Mouse (Mus musculus) lung, postnatal 0 days (tissue): Measurements from ENCODE around the gene Gm10217. TPM values are rescaled to one million over a fixed set of nuclear protein-coding genes. Genes with fewer than 3 reads are reported as not detected.

Experiments used
- ATAC-seq: fragments of 200-750 bp; cut with Nextera tagmentation; 2 replicates; pipeline ENCODE4 v1.8.0; 2017; ENCODE audit warnings: moderate library complexity
- DNase-seq: peaks from one replicate; pipeline ENCODE4 v3.0.0-alpha.2; 2016; ENCODE audit warnings: low spot score
- H3K27ac ChIP-seq: fragments of 300-500 bp; sonication (generic); 2 replicates; pipeline ENCODE4 v1.5.1; 2014; ENCODE audit warnings: antibody characterized with exemption, mild to moderate bottlenecking, low read length, mixed read lengths
- H3K27me3 ChIP-seq: fragments of 300-500 bp; sonication (generic); replicated peaks from 2 replicates; pipeline ENCODE4 v1.6.1; 2014; ENCODE audit warnings: low read length, mixed read lengths; ENCODE audit not compliant: insufficient read depth
- H3K36me3 ChIP-seq: fragments of 300-500 bp; sonication (generic); 2 replicates; pipeline ENCODE4 v1.6.1; 2014; ENCODE audit warnings: low read length, mixed read lengths; ENCODE audit not compliant: insufficient read depth
- H3K4me1 ChIP-seq: fragments of 300-500 bp; sonication (generic); 2 replicates; pipeline ENCODE4 v1.6.1; 2014; ENCODE audit warnings: antibody characterized with exemption, low read depth, low read length, mixed read lengths; ENCODE audit not compliant: insufficient read depth
- H3K4me2 ChIP-seq: fragments of 300-500 bp; sonication (generic); replicated peaks from 2 replicates; pipeline ENCODE4 v1.6.1; 2014; ENCODE audit warnings: low read depth, mild to moderate bottlenecking, low read length, moderate library complexity, mixed read lengths
- H3K4me3 ChIP-seq: fragments of 300-500 bp; sonication (generic); 2 replicates; pipeline ENCODE4 v1.5.1; 2014; ENCODE audit warnings: low read depth, low read length
- H3K9ac ChIP-seq: fragments of 300-500 bp; sonication (generic); replicated peaks from 2 replicates; pipeline ENCODE4 v1.6.1; 2014; ENCODE audit warnings: low read depth, mild to moderate bottlenecking
- H3K9me3 ChIP-seq: fragments of 300-500 bp; sonication (generic); 2 replicates; pipeline ENCODE4 v1.6.1; 2016; ENCODE audit warnings: low read length, mixed read lengths
- CTCF ChIP-seq: IDR thresholded peaks from 2 replicates; pipeline ENCODE4 v1.5.1; 2016; ENCODE audit warnings: antibody characterized with exemption, mild to moderate bottlenecking
- EP300 ChIP-seq: IDR thresholded peaks from 2 replicates; pipeline ENCODE4 v1.6.1; 2016; ENCODE audit warnings: antibody characterized with exemption, mild to moderate bottlenecking, control low read depth
- WGBS: fragments of 180-500 bp; shearing (Covaris S2); extraction: QIAGEN DNeasy Blood & Tissue Kit; methylation state at CpG from one replicate; pipeline ENCODE4 v1.1.7; 2014; 5-methylcytosine and 5-hydroxymethylcytosine counted together
- polyA plus RNA-seq: library from polyadenylated mRNA; unstranded; fragments of >200 nt; fragmentation: Nextera tagmentation; extraction: Ambion mirVana; gene quantifications from 2 replicates; pipeline ENCODE4 v1.2.1, GENCODE M21; 2015

Gm10217 gene
- not detected in 2 replicates for polyA plus RNA-seq

DNA sequence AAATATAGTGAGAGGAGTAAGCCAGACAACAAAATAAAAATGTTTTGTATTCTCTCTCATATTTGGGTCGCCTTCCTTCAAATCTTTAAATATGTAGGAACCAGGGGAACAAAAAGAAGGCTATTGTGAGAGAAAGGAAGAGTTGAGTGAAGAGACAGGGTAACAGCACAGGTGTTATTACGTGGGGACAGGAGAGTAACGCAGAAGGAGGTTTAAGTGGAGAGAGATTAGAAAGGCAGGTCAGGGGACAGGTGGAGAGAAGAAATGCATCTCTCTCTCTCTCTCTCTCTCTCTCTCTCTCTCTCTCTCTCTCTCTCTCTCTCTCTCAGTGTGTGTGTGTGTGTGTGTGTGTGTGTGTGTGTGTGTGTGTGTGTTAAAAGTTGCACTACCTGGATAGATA, at the start of gene Gm10217:
TSS of gene Gm10217 (plus strand) at position 301 of the 400 bp plus-strand sequence.
- DNase-seq (no peak), ATAC-seq (no peak)
- Histone ChIP-seq H3K27me3 (no peaks in the 10 kb centered on the region), H3K36me3 (no peaks in the 10 kb centered on the region), H3K4me1 (no peaks in the 10 kb centered on the region), H3K4me3 (no peak within 1 kb of the TSS), H3K27ac (no peak within 1 kb of the TSS), H3K9ac (no peak within 1 kb of the TSS), H3K4me2 (no peak within 1 kb of the TSS), H3K9me3 (no peaks in the 10 kb centered on the region)
- WGBS, result 82% methylated on average over 3 of the region's 3 CpGs
- TF ChIP-seq EP300, result no peak
- no peak for TF ChIP-seq CTCF

DNA sequence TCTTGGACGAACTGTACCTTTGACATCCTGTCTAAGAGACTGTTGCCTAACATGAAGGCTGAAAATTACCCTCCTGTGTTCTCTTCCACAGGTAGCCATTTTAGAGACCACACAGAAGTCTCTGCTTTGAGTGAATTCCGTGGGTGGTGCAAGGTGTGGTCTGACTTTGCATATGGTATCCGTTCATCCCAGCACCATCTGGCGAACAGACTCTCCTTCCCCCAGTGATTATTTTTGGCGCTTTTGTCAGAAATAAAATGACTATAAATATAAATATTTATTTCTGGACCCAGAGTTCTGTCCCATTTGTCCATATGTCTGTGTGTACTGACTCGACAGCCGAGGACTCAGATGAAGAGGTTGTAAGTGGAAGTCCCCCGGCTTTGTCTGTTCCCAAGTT, 39.3 kb upstream of the Gm10217 start:
- Histone ChIP-seq H3K4me3 (no peak overlapping the region), H3K36me3 (no peaks in the 10 kb centered on the region), H3K4me1 (no peaks in the 10 kb centered on the region), H3K9me3 (no peaks in the 10 kb centered on the region), H3K27ac (no peak overlapping the region), H3K4me2 (no peak overlapping the region), H3K27me3 (no peaks in the 10 kb centered on the region), H3K9ac (no peak overlapping the region)
- no peak for DNase-seq
- ATAC-seq, result no peak
- no peak for TF ChIP-seq EP300
- no peak for TF ChIP-seq CTCF
- 70% methylated on average over 8 of the region's 8 CpGs for WGBS

DNA sequence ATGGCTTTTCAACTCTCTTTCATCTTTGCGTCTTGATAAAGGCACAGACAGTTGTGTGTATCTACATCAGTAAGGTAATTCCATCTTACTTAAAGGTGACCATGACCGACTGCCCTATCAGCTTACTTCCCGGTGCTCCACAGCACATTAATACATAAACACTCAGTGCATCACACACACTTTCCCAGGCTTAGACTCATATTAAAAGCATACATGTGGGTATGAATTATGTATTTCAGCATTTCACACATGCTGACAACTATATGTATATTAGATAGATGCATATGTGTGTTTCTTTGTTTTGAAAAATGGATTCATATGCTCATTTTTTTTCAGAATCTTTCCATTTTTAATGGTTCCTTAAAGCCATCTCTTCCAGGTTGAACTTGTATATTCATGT, 23.8 kb upstream of the Gm10217 start:
- H3K9me3 ChIP-seq, result no peaks in the 10 kb centered on the region
- no peak overlapping the region for H3K27ac ChIP-seq
- no peak overlapping the region for H3K9ac ChIP-seq
- no peak for TF ChIP-seq CTCF
- no peak for TF ChIP-seq EP300
- H3K4me1 ChIP-seq, result no peaks in the 10 kb centered on the region
- no peak overlapping the region for H3K4me3 ChIP-seq
- no peaks in the 10 kb centered on the region for H3K27me3 ChIP-seq
- WGBS, result 73% methylated on average over 3 of the region's 3 CpGs
- DNase-seq (no peak), ATAC-seq (no peak)
- H3K4me2 ChIP-seq, result no peak overlapping the region
- no peaks in the 10 kb centered on the region for H3K36me3 ChIP-seq

DNA sequence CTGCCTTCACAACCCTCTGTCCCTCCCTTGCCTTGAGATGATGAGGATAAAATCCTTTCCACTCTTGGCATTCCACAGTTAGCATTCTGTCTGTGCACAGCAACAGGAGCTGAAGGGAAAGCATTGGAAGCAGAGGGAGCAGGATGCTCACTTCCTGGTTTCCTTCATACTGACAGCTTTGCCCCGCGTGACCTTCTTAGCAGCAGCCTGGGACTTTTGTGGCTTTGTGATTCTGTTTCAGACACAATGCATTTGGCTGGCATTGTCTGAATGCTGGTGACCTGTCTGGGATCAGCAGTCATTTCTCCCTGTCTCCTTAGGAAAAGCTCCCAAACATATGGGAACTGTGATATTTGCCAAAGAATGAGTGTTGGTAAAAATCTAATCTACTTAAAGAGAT, 4.8 kb upstream of the Gm10217 start:
- Histone ChIP-seq H3K27me3 (no peaks in the 10 kb centered on the region), H3K36me3 (no peaks in the 10 kb centered on the region), H3K4me2 (no peak overlapping the region), H3K9me3 (no peaks in the 10 kb centered on the region), H3K9ac (no peak overlapping the region), H3K27ac (no peak overlapping the region), H3K4me3 (no peak overlapping the region), H3K4me1 (no peaks in the 10 kb centered on the region)
- ATAC-seq, result no peak
- TF ChIP-seq CTCF, result no peak
- no peak for TF ChIP-seq EP300
- WGBS, result 19% methylated on average over 2 of the region's 2 CpGs
- DNase-seq, result no peak

DNA sequence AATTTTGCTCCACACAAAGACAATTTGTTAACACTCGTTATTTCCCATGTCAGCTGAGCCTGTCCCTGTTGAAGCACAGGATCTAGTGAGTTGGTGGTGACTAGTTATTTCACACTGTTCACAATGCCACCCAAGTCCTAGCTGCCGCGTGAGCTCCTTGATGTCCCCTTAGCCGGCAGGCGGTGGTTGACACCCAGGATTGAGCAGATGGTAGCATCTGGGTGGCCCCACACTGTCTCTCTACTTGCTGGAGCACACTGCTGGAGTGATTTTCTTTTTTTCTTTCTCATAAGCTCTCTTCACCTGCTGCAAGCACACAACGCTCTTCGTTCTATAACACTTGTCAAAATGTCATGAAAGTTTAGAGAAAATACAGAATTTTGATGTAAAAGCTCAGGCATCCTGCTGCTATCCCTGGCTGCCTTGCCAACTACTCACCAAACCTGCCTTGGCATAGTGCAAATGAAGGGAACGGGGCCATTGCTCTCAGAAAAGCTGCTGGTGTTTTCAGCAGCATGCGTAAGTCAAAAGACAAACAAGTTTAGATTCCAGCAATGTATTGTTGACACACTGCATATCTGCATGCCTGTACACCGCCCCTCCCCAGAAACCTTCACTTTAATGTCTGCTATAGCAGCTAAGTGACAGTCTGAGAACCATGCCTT, 3.4 kb upstream of the Gm10217 start:
- DNase-seq, result no peak
- Histone ChIP-seq H3K4me1 (no peaks in the 10 kb centered on the region), H3K4me2 (no peak overlapping the region), H3K27ac (no peak overlapping the region), H3K9ac (no peak overlapping the region), H3K9me3 (no peaks in the 10 kb centered on the region), H3K27me3 (no peaks in the 10 kb centered on the region), H3K4me3 (no peak overlapping the region), H3K36me3 (no peaks in the 10 kb centered on the region)
- ATAC-seq, result no peak
- 59% methylated on average over 10 of the region's 10 CpGs for WGBS
- TF ChIP-seq EP300 (no peak), CTCF (no peak)

DNA sequence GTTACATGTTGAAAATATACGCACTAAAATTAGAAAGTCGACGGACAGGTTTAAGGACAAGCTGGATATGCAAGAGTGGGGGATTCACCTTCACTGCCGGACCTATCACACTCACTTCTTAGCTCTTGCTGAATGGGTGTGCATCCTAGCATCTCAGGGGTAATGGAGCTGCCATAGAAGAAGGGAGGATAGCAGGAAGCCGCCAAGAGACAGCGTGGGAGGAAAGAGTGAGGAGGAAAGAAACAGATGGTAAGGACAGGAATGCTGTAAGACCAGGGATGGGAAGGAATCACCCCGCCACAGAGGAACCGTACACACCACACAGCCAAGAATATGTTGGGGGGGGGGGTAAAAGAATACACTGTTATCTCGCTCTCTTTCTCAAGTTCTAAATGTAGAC, 1.1 kb downstream of the Gm10217 start:
- DNase-seq, result no peak
- Histone ChIP-seq H3K4me1 (no peaks in the 10 kb centered on the region), H3K9me3 (no peaks in the 10 kb centered on the region), H3K36me3 (no peaks in the 10 kb centered on the region), H3K27ac (no peak overlapping the region), H3K4me3 (no peak overlapping the region), H3K4me2 (no peak overlapping the region), H3K27me3 (no peaks in the 10 kb centered on the region), H3K9ac (no peak overlapping the region)
- TF ChIP-seq EP300 (no peak), CTCF (no peak)
- WGBS, result 74% methylated on average over 9 of the region's 9 CpGs
- no peak for ATAC-seq

DNA sequence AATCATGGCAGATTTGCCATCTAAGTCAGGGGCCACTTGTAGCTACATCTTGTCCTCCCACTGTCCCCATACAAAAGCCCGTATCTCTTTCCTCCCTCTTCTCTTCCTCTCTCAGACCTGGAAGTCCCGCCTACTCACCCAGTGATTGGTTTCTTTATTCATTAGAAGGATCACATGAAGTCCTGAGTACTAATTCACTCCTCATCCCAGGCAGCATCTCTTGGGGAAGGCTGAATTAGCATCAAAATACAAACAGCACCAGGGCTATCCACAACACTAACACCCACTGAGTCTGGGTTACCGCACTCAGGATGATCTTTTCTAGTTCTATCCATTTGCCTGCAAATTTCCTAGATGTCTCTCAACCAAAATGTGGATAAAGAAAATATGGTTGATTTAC, 4.0 kb downstream of the Gm10217 start:
- 68% methylated on average over 3 of the region's 3 CpGs for WGBS
- Histone ChIP-seq H3K27ac (no peak overlapping the region), H3K4me1 (no peaks in the 10 kb centered on the region), H3K27me3 (no peaks in the 10 kb centered on the region), H3K36me3 (no peaks in the 10 kb centered on the region), H3K9ac (no peak overlapping the region), H3K4me3 (no peak overlapping the region), H3K4me2 (no peak overlapping the region), H3K9me3 (no peaks in the 10 kb centered on the region)
- TF ChIP-seq EP300, result no peak
- TF ChIP-seq CTCF, result no peak
- DNase-seq (no peak), ATAC-seq (no peak)
